Mouse (Mus musculus) cerebellum, adult 2 months (tissue): Measurements from ENCODE around the gene Lyrm9. TPM values are rescaled to one million over a fixed set of nuclear protein-coding genes. Genes with fewer than 3 reads are reported as not detected.

Experiments used
- DNase-seq, 2 experiments: peaks; one replicate each; pipeline ENCODE4 v3.0.0; 2021
- H3K27ac ChIP-seq: fragments of 200-500 bp; 2 replicates; pipeline ENCODE4 v1.5.1; 2012; ENCODE audit warnings: low read length, control low read depth, inconsistent platforms; ENCODE audit not compliant: insufficient read depth
- H3K27me3 ChIP-seq: fragments of 200-500 bp; 2 replicates; pipeline ENCODE4 v1.6.1; 2012; ENCODE audit warnings: inconsistent platforms, mild to moderate bottlenecking, low read length, moderate library complexity; ENCODE audit not compliant: control insufficient read depth, insufficient read depth
- H3K4me1 ChIP-seq: fragments of 200-500 bp; 2 replicates; pipeline ENCODE4 v1.6.1; 2011; ENCODE audit warnings: low read length; ENCODE audit not compliant: control insufficient read depth, insufficient read depth
- H3K4me3 ChIP-seq: fragments of 200-500 bp; replicated peaks from 2 replicates; pipeline ENCODE3; 2011; ENCODE audit warnings: mild to moderate bottlenecking, low read depth, low read length, control low read depth; ENCODE audit not compliant: insufficient read depth
- CTCF ChIP-seq: fragments of 200-500 bp; IDR thresholded peaks from 2 replicates; pipeline ENCODE4 v1.5.1; 2011; ENCODE audit warnings: low read depth, mild to moderate bottlenecking, control low read depth, low read length, moderate library complexity, borderline replicate concordance; ENCODE audit not compliant: insufficient read depth
- POLR2A ChIP-seq: fragments of 200-500 bp; IDR thresholded peaks from 2 replicates; pipeline ENCODE4 v1.6.1; 2011; ENCODE audit warnings: low read length, control low read depth, borderline replicate concordance; ENCODE audit not compliant: insufficient read depth
- WGBS: fragments of 180-500 bp; shearing (Covaris S2); methylation state at CpG from one replicate; pipeline ENCODE4 v1.1.7; 2018; 5-methylcytosine and 5-hydroxymethylcytosine counted together
- polyA plus RNA-seq: library from polyadenylated mRNA; depleted of rRNA; stranded (reverse); fragments of >200 nt; gene quantifications from 2 replicates; pipeline ENCODE4 v1.2.3, GENCODE M21; 2012; rRNA removed

Lyrm9 gene
- polyA plus RNA-seq: 22.6 and 32.9 TPM in 2 replicates

GRCm38 (mm10) chr11:78826442-78827013 is at the start of gene Lyrm9:
TSS of gene Lyrm9 (plus strand) at chr11:78826584.
- peak; percentile 93 to 99 for DNase-seq
- WGBS: under 1% methylated on average over 51 of the region's 51 CpGs
- Histone ChIP-seq H3K4me3 (peak within 1 kb of the TSS; percentile 63), H3K4me1 (peaks cover 6% of the 10 kb centered on the region), H3K27me3 (no peaks in the 10 kb centered on the region), H3K27ac (peak within 1 kb of the TSS; percentile 53; the same call in 1 of the 2 replicates)
- TF ChIP-seq CTCF: peak; percentile 87
- TF ChIP-seq POLR2A: peak; percentile 77

GRCm38 (mm10) chr11:78777851-78778680 is 48.3 kb upstream of the Lyrm9 start:
- WGBS: 59% methylated on average over 10 of the region's 10 CpGs
- TF ChIP-seq CTCF (no peak), POLR2A (no peak)
- DNase-seq: no peak
- H3K27me3 ChIP-seq: no peaks in the 10 kb centered on the region; the same call in 1 of the 2 replicates
- H3K4me3 ChIP-seq: no peak overlapping the region
- H3K27ac ChIP-seq: no peak overlapping the region
- H3K4me1 ChIP-seq: no peaks in the 10 kb centered on the region

DNA sequence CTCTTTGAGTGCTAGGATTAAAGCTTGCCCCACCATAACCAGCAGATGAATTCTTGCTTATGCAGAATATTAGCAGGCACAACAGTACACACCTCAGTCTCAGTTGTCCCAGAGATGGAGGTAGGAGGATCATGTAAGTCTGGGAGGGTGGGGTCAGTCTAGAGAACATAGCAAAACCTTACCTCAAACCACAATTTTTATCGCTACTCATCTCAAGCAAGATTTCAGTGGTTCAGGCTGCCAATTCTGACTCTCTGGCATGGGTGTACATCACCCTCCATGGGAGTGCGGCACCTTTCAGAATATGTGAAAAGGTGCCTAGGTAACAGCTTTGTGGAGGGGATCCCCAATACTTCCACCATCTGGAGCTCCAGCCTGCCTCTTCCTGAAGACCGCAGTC is 46.4 kb upstream of the Lyrm9 start:
- no peaks in the 10 kb centered on the region for H3K4me1 ChIP-seq
- no peak overlapping the region for H3K4me3 ChIP-seq
- no peak for DNase-seq
- WGBS: 92% methylated on average over 3 of the region's 3 CpGs
- TF ChIP-seq CTCF (no peak), POLR2A (no peak)
- H3K27me3 ChIP-seq: no peaks in the 10 kb centered on the region; the same call in 1 of the 2 replicates
- no peak overlapping the region for H3K27ac ChIP-seq

- no peak for DNase-seq
- WGBS: 79% methylated on average over 3 of the region's 3 CpGs
- no peak overlapping the region for H3K27ac ChIP-seq
- H3K27me3 ChIP-seq: no peaks in the 10 kb centered on the region; the same call in 1 of the 2 replicates
- no peak overlapping the region for H3K4me3 ChIP-seq
- no peaks in the 10 kb centered on the region for H3K4me1 ChIP-seq
- TF ChIP-seq POLR2A: no peak
- no peak for TF ChIP-seq CTCF
Measured at GRCm38 (mm10) chr11:78780571-78780970, 45.8 kb upstream of the Lyrm9 start.

- H3K27ac ChIP-seq: no peak overlapping the region
- TF ChIP-seq POLR2A: no peak
- TF ChIP-seq CTCF: no peak
- WGBS: 72% methylated on average over 5 of the region's 5 CpGs
- H3K27me3 ChIP-seq: no peaks in the 10 kb centered on the region; the same call in 1 of the 2 replicates
- no peaks in the 10 kb centered on the region for H3K4me1 ChIP-seq
- no peak overlapping the region for H3K4me3 ChIP-seq
- no peak for DNase-seq
Measured at GRCm38 (mm10) chr11:78782326-78782725, 44.1 kb upstream of the Lyrm9 start.

- H3K27me3 ChIP-seq: no peaks in the 10 kb centered on the region; the same call in 1 of the 2 replicates
- TF ChIP-seq CTCF (no peak), POLR2A (no peak)
- no peak for DNase-seq
- no peak overlapping the region for H3K27ac ChIP-seq
- no peak overlapping the region for H3K4me3 ChIP-seq
- H3K4me1 ChIP-seq: no peaks in the 10 kb centered on the region
- WGBS: 64% methylated on average over 9 of the region's 9 CpGs
Measured at GRCm38 (mm10) chr11:78782791-78783347, 43.5 kb upstream of the Lyrm9 start.

GRCm38 (mm10) chr11:78786013-78786431 is 40.4 kb upstream of the Lyrm9 start:
- no peak for DNase-seq
- Histone ChIP-seq H3K27ac (no peak overlapping the region), H3K27me3 (no peaks in the 10 kb centered on the region), H3K4me1 (no peaks in the 10 kb centered on the region), H3K4me3 (no peak overlapping the region)
- WGBS: 34% methylated on average over 7 of the region's 7 CpGs
- TF ChIP-seq CTCF: no peak
- TF ChIP-seq POLR2A: no peak
